Mouse (Mus musculus): Measurements from ENCODE around the gene Mapre3. TPM values are rescaled to one million over a fixed set of nuclear protein-coding genes. Genes with fewer than 3 reads are reported as not detected.

Mapre3 gene
- polyA plus RNA-seq, 1 experiment = 58.7 TPM

GRCm38 (mm10) chr5:30913060-30913841 is 98.8 kb downstream of the Mapre3 start, which contains the start of gene Emilin1:
Emilin1 (plus strand) TSS chr5:30913402.
- no peaks in the 10 kb centered on the region for H3K79me2 ChIP-seq (ENCODE audit: control insufficient read depth, insufficient read depth)
- peak within 1 kb of the TSS; percentile 63 for H3K4me2 ChIP-seq (ENCODE audit: low read depth)
- H3K27me3 ChIP-seq (ENCODE audit: control insufficient read depth, insufficient read depth, insufficient read length) = no peaks in the 10 kb centered on the region
- TF ChIP-seq USF1 (IDR thresholded peaks at IDR 0.05; ENCODE audit: low read depth) (no peak), POLR2AphosphoS2 (IDR thresholded peaks at IDR 0.05; ENCODE audit: insufficient read length, low read depth) (no peak), MYOD1 (IDR thresholded peaks at IDR 0.05; ENCODE audit: control insufficient read depth in 1 of 3, insufficient read length in 2 of 3, low read depth in 2 of 3) (no peak), POLR2A (IDR thresholded peaks at IDR 0.05; ENCODE audit: insufficient read length, low read depth) (no peak), TCF12 (IDR thresholded peaks at IDR 0.05; ENCODE audit: insufficient read depth, poor library complexity, severe bottlenecking) (no peak)
- H3K4me3 ChIP-seq = peak within 1 kb of the TSS; percentile 13
- no peak within 1 kb of the TSS for H3ac ChIP-seq (ENCODE audit: control insufficient read depth, insufficient read length)
- no peaks in the 10 kb centered on the region for H3K36me3 ChIP-seq (ENCODE audit: control insufficient read depth, insufficient read depth)

DNA sequence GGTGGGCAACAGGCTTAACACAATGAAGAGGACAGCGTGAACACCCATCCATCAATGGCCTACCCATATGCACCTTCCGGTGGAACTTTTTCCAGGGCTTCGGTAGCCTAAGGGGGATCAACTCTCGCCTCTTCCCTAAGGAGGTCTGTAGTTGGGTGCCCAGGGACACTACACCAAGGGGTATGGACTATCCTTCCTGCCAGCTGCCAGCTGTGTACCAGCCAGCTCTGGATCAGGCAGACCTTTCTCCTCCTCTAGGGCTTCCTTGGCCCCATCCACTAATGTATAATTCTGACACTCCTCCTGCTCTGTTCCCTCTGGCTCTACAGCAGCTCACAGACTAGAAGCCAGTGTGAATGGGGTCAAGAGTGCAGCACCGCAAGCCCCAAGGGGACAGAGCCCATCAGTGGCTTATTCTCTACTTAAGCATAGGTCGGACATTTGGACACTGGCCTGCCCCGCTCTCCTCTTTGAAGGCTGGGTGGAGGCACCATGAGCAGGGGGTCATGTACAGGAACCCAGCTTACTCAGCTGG is 99.7 kb downstream of the Mapre3 start:
- TF ChIP-seq SRF (IDR thresholded peaks at IDR 0.05; ENCODE audit: control insufficient read depth, insufficient read length, low read depth) = no peak
- TF ChIP-seq TCF12 (IDR thresholded peaks at IDR 0.05; ENCODE audit: insufficient read depth, poor library complexity, severe bottlenecking) = no peak
- TF ChIP-seq TCF3 (IDR thresholded peaks at IDR 0.05; ENCODE audit: insufficient read length, low read depth) = no peak
- TF ChIP-seq MYOD1 (IDR thresholded peaks at IDR 0.05; ENCODE audit: control insufficient read depth in 1 of 3, insufficient read length in 2 of 3, low read depth in 2 of 3) = no peak
- TF ChIP-seq MYOG (IDR thresholded peaks at IDR 0.05; ENCODE audit: control insufficient read depth in 1 of 3, insufficient read depth in 1 of 3, insufficient read length in 2 of 3, low read depth in 2 of 3) = no peak
- peak overlapping the region; percentile 13 for H3K4me3 ChIP-seq
- H3ac ChIP-seq (ENCODE audit: control insufficient read depth, insufficient read length) = no peak overlapping the region
- no peaks in the 10 kb centered on the region for H3K79me2 ChIP-seq (ENCODE audit: control insufficient read depth, insufficient read depth)
- H3K36me3 ChIP-seq (ENCODE audit: control insufficient read depth, insufficient read depth) = no peaks in the 10 kb centered on the region
- peak overlapping the region; percentile 63 for H3K4me2 ChIP-seq (ENCODE audit: low read depth)
- H3K27me3 ChIP-seq (ENCODE audit: control insufficient read depth, insufficient read depth, insufficient read length) = no peaks in the 10 kb centered on the region

GRCm38 (mm10) chr5:30914849-30915248 is 100.4 kb downstream of the Mapre3 start:
- TF ChIP-seq USF1 (IDR thresholded peaks at IDR 0.05; ENCODE audit: low read depth) (no peak), MYOD1 (IDR thresholded peaks at IDR 0.05; ENCODE audit: control insufficient read depth in 1 of 3, insufficient read length in 2 of 3, low read depth in 2 of 3) (no peak), E2F4 (IDR thresholded peaks at IDR 0.05; ENCODE audit: insufficient read depth) (no peak), TCF12 (IDR thresholded peaks at IDR 0.05; ENCODE audit: insufficient read depth, poor library complexity, severe bottlenecking) (no peak), POLR2AphosphoS2 (IDR thresholded peaks at IDR 0.05; ENCODE audit: insufficient read length, low read depth) (no peak), REST (IDR thresholded peaks at IDR 0.05; ENCODE audit: insufficient read depth, insufficient read length) (no peak), MYOG (IDR thresholded peaks at IDR 0.05; ENCODE audit: control insufficient read depth in 1 of 3, insufficient read depth in 1 of 3, insufficient read length in 2 of 3, low read depth in 2 of 3) (no peak), POLR2A (IDR thresholded peaks at IDR 0.05; ENCODE audit: insufficient read length, low read depth) (no peak), TCF3 (IDR thresholded peaks at IDR 0.05; ENCODE audit: insufficient read length, low read depth) (no peak), CEBPB (IDR thresholded peaks at IDR 0.05; ENCODE audit: insufficient read depth, poor library complexity, severe bottlenecking) (no peak), SRF (IDR thresholded peaks at IDR 0.05; ENCODE audit: control insufficient read depth, insufficient read length, low read depth) (no peak), MAX (IDR thresholded peaks at IDR 0.05; ENCODE audit: low read depth) (no peak)
- no peaks in the 10 kb centered on the region for H3K79me2 ChIP-seq (ENCODE audit: control insufficient read depth, insufficient read depth)
- H3K4me3 ChIP-seq = peak overlapping the region; percentile 13

GRCm38 (mm10) chr5:30915456-30915855 is 101.0 kb downstream of the Mapre3 start:
- TF ChIP-seq MYOD1 (IDR thresholded peaks at IDR 0.05; ENCODE audit: control insufficient read depth in 1 of 3, insufficient read length in 2 of 3, low read depth in 2 of 3) (peak in 1 of 3 experiments; percentile 4), CEBPB (IDR thresholded peaks at IDR 0.05; ENCODE audit: insufficient read depth, poor library complexity, severe bottlenecking) (no peak)
- no peaks in the 10 kb centered on the region for H3K36me3 ChIP-seq (ENCODE audit: control insufficient read depth, insufficient read depth)
- no peak overlapping the region for H3K4me3 ChIP-seq
- H3K79me2 ChIP-seq (ENCODE audit: control insufficient read depth, insufficient read depth) = no peaks in the 10 kb centered on the region
- H3ac ChIP-seq (ENCODE audit: control insufficient read depth, insufficient read length) = no peak overlapping the region
- H3K4me2 ChIP-seq (ENCODE audit: low read depth) = peak overlapping the region; percentile 63
- no peaks in the 10 kb centered on the region for H3K27me3 ChIP-seq (ENCODE audit: control insufficient read depth, insufficient read depth, insufficient read length)

More at GRCm38 (mm10) chr5:30914849-30915248, 100.4 kb downstream of the Mapre3 start:
- H3K4me2 ChIP-seq (ENCODE audit: low read depth) = peak overlapping the region; percentile 63
- no peak overlapping the region for H3ac ChIP-seq (ENCODE audit: control insufficient read depth, insufficient read length)
- no peaks in the 10 kb centered on the region for H3K36me3 ChIP-seq (ENCODE audit: control insufficient read depth, insufficient read depth)
- no peaks in the 10 kb centered on the region for H3K27me3 ChIP-seq (ENCODE audit: control insufficient read depth, insufficient read depth, insufficient read length)

Other genes with a start within 250 kb of the Mapre3 start
- gene Kcnk3, start 226.5 kb upstream of the Mapre3 start, polyA plus RNA-seq (2012; fragmentation: generic; extraction: Trizol) = 0.11 TPM
- gene Slc35f6, start 166.7 kb upstream of the Mapre3 start, polyA plus RNA-seq (2012; fragmentation: generic; extraction: Trizol) = 33.1 TPM
- 65.3 TPM for gene Cenpa, start 147.9 kb upstream of the Mapre3 start, polyA plus RNA-seq (2012; fragmentation: generic; extraction: Trizol)
- 0.01 TPM for gene Dpysl5, start 103.1 kb upstream of the Mapre3 start, polyA plus RNA-seq (2012; fragmentation: generic; extraction: Trizol)
- 52.8 TPM for gene Tmem214, start 53.4 kb downstream of the Mapre3 start, polyA plus RNA-seq (2012; fragmentation: generic; extraction: Trizol)
- 3.1 TPM for gene Agbl5, start 74.1 kb downstream of the Mapre3 start, polyA plus RNA-seq (2012; fragmentation: generic; extraction: Trizol)
- gene Ost4, start 93.1 kb downstream of the Mapre3 start, polyA plus RNA-seq (2012; fragmentation: generic; extraction: Trizol) = 262 TPM
- 25.8 TPM for gene Emilin1, start 98.8 kb downstream of the Mapre3 start, polyA plus RNA-seq (2012; fragmentation: generic; extraction: Trizol)
- 16.6 TPM for gene Khk, start 106.8 kb downstream of the Mapre3 start, polyA plus RNA-seq (2012; fragmentation: generic; extraction: Trizol)
- 26.2 TPM for gene Cgref1, start 130.9 kb downstream of the Mapre3 start, polyA plus RNA-seq (2012; fragmentation: generic; extraction: Trizol)
- gene Preb, start 145.7 kb downstream of the Mapre3 start, polyA plus RNA-seq (2012; fragmentation: generic; extraction: Trizol) = 158 TPM
- gene Tcf23, start 154.0 kb downstream of the Mapre3 start, polyA plus RNA-seq (2012; fragmentation: generic; extraction: Trizol) = 0.62 TPM
- gene Atraid, start 233.7 kb downstream of the Mapre3 start, polyA plus RNA-seq (2012; fragmentation: generic; extraction: Trizol) = 143 TPM
- 11.1 TPM for gene Slc5a6, start 234.3 kb downstream of the Mapre3 start, polyA plus RNA-seq (2012; fragmentation: generic; extraction: Trizol)
- gene Cad, start 240.1 kb downstream of the Mapre3 start, polyA plus RNA-seq (2012; fragmentation: generic; extraction: Trizol) = 31.5 TPM

Data from myocyte (in vitro differentiated cells).